ENCODE assay signal across 25 mouse cellular contexts in genomic region chr11:107386481-107386880, GRCm38 (mm10).
DNase-seq lines count a peak whose midpoint lies in the region; ATAC-seq and TF ChIP-seq lines count a peak whose summit lies in the region.
"Had no signal": no experiment of that assay in that cellular context is flagged by ENCODE, and none has a peak within 500 bp of the region (broad histone marks: within the 10 kb centered on the region; RNA-seq: fewer than 3 reads in every experiment).

No protein-coding gene starts in this region.

- no peaks in the 10 kb centered on the region for H3K27me3 ChIP-seq in heart, adult 2 months (ENCODE audit: control insufficient read depth, insufficient read depth, low read length)
- no peaks in the 10 kb centered on the region for H3K27me3 ChIP-seq in ES-Bruce4 (ENCODE audit: control insufficient read depth, insufficient read depth, low read length, poor library complexity, severe bottlenecking)
- H3K27me3 ChIP-seq in intestine, embryonic 16.5 days (replicated peaks; ENCODE audit: control insufficient read depth, insufficient read depth, low read length) = no peaks in the 10 kb centered on the region
- H3K27me3 ChIP-seq: forebrain, embryonic 13.5 days; hindbrain, embryonic 15.5 days had no signal

- H3K4me3 ChIP-seq in heart, adult 2 months = no peak overlapping the region
- H3K4me3 ChIP-seq in ES-Bruce4 (ENCODE audit: low read depth, low read length) = no peak overlapping the region
- no peak overlapping the region for H3K4me3 ChIP-seq in intestine, embryonic 16.5 days (ENCODE audit: low read length)
- H3K4me3 ChIP-seq: forebrain, embryonic 10.5 days; forebrain, embryonic 13.5 days; hindbrain, embryonic 15.5 days had no signal

- TF ChIP-seq EP300 in heart, adult 2 months (IDR thresholded peaks at IDR 0.05; ENCODE audit: insufficient read depth, low read depth, low read length) = no peak
- TF ChIP-seq EP300 in ES-Bruce4 (IDR thresholded peaks at IDR 0.05; ENCODE audit: insufficient read depth, low read depth, low read length) = peak; percentile 67; the same call in 1 of the 2 replicates

- ATAC-seq in intestine, embryonic 16.5 days = no peak
- ATAC-seq: CD4-positive, CD25-positive, alpha-beta regulatory T cell, adult 4 months; forebrain, embryonic 13.5 days; forebrain, embryonic 16.5 days had no signal

- no peak overlapping the region for H3K4me2 ChIP-seq in intestine, embryonic 16.5 days (ENCODE audit: low read depth, low read length)
- H3K4me2 ChIP-seq: forebrain, embryonic 13.5 days; heart, embryonic 11.5 days; hindbrain, embryonic 15.5 days had no signal

- no peaks in the 10 kb centered on the region for H3K9me3 ChIP-seq in ES-Bruce4 (replicated peaks; ENCODE audit: control insufficient read depth, insufficient read depth, low read length, poor library complexity, severe bottlenecking)
- no peaks in the 10 kb centered on the region for H3K9me3 ChIP-seq in intestine, embryonic 16.5 days (ENCODE audit: control insufficient read depth, low read length)
- H3K9me3 ChIP-seq: forebrain, embryonic 10.5 days; forebrain, embryonic 13.5 days; hindbrain, embryonic 15.5 days had no signal

- 61% methylated on average over 10 of the region's 10 CpGs for WGBS in heart, adult 2 months
- 82% methylated on average over 10 of the region's 10 CpGs for WGBS in intestine, embryonic 16.5 days

- H3K27ac ChIP-seq in heart, adult 2 months = peak overlapping the region; percentile 48; the same call in 1 of the 2 replicates
- H3K27ac ChIP-seq in ES-Bruce4 (ENCODE audit: insufficient read depth, low read length) = 0 out of 2 replicates have a peak overlapping the region, but pooled peaks have one; percentile 10
- no peak overlapping the region for H3K27ac ChIP-seq in intestine, embryonic 16.5 days (ENCODE audit: low read length)
- H3K27ac ChIP-seq: forebrain, embryonic 10.5 days; forebrain, embryonic 13.5 days; hindbrain, embryonic 15.5 days had no signal

- intact Hi-C loops in heart, adult 2 months (cut with DNase I) = loop anchor here (10.0 kb wide), 1 partner anchor 172 kb away; no protein-coding TSS in a partner anchor

- H3K4me1 ChIP-seq in heart, adult 2 months (ENCODE audit: control insufficient read depth, insufficient read depth, low read length) = peaks cover 4% of the 10 kb centered on the region
- no peaks in the 10 kb centered on the region for H3K4me1 ChIP-seq in ES-Bruce4 (ENCODE audit: control insufficient read depth, insufficient read depth, low read length)
- H3K4me1 ChIP-seq in intestine, embryonic 16.5 days (ENCODE audit: control insufficient read depth, insufficient read depth, low read length) = no peaks in the 10 kb centered on the region

- H3K36me3 ChIP-seq in heart, adult 2 months (ENCODE audit: control insufficient read depth, insufficient read depth, low read length) = 0 out of 2 replicates have a peak, but pooled peaks cover 2% of the 10 kb centered on the region
- no peaks in the 10 kb centered on the region for H3K36me3 ChIP-seq in ES-Bruce4 (ENCODE audit: control insufficient read depth, insufficient read depth, low read length, poor library complexity, severe bottlenecking)
- no peaks in the 10 kb centered on the region for H3K36me3 ChIP-seq in intestine, embryonic 16.5 days (ENCODE audit: control insufficient read depth, insufficient read depth, low read length)
- H3K36me3 ChIP-seq: hindbrain, embryonic 15.5 days had no signal

- H3K79me2 ChIP-seq in heart, adult 2 months (replicated peaks; ENCODE audit: control insufficient read depth, insufficient read depth, low read length) = peaks cover 4% of the 10 kb centered on the region

- TF ChIP-seq POLR2A in heart, adult 2 months (IDR thresholded peaks at IDR 0.05; ENCODE audit: insufficient read depth, low read depth, low read length) = no peak
- no peak for TF ChIP-seq POLR2A in ES-Bruce4 (IDR thresholded peaks at IDR 0.05; ENCODE audit: insufficient read depth, low read length)

- no peak for TF ChIP-seq CTCF in heart, adult 2 months (IDR thresholded peaks at IDR 0.05)
- TF ChIP-seq CTCF in ES-Bruce4 (IDR thresholded peaks at IDR 0.05; ENCODE audit: low read depth, low read length) = no peak

- DNase-seq in heart, adult 2 months = no peak
- DNase-seq in heart, adult 9 months (ENCODE audit: low spot score in 2 of 2) = no peak
- DNase-seq in A20 (ENCODE audit: low read depth, low spot score) (peak; percentile 81), R1 (ENCODE audit: low read depth, low spot score) (peak; percentile 78)
- DNase-seq in layer of hippocampus, adult 18-20 months (ENCODE audit: low spot score in 2 of 2) = no peak
- no peak for DNase-seq in testis, postnatal 14 days (ENCODE audit: low spot score)
- DNase-seq: adrenal gland, adult 2 months; adrenal gland, postnatal 14 days; cerebellum, adult 11-12 months; cerebellum, adult 8-10 months; cerebellum, postnatal 14 days; gastrocnemius, postnatal 14 days; heart, adult 18-20 months; heart, postnatal 10 days; heart, postnatal 36 days; kidney, adult 11 months; kidney, adult 9 months had no signal

- no peak overlapping the region for H3K9ac ChIP-seq in heart, adult 2 months (ENCODE audit: low read depth, low read length)
- no peak overlapping the region for H3K9ac ChIP-seq in ES-Bruce4 (ENCODE audit: low read depth, poor library complexity, severe bottlenecking)
- no peak overlapping the region for H3K9ac ChIP-seq in intestine, embryonic 16.5 days (ENCODE audit: low read depth, low read length)
- H3K9ac ChIP-seq: forebrain, embryonic 13.5 days; hindbrain, embryonic 15.5 days had no signal

Comparison
In these comparisons a context has a peak if more than half of its experiments do, and no peak if none do; other contexts are left out.
1. DNase-seq: peak in A20 (single experiment) and R1 (single experiment); none in heart, adult 2 months (0 of 2), heart, adult 9 months (0 of 2), layer of hippocampus, adult 18-20 months (0 of 2) and testis, postnatal 14 days (single experiment).